Mouse (Mus musculus): ENCODE measurements around the gene Mcm2. TPM values are rescaled to one million over a fixed set of nuclear protein-coding genes. Genes with fewer than 3 reads are reported as not detected.

Gene Mcm2
- polyA plus RNA-seq, 1 experiment from 2014 or later = 146 TPM

- WGBS = 29% methylated on average over 2 of the region's 2 CpGs
- Histone ChIP-seq H3K4me2 (replicated peaks; ENCODE audit: low read depth, low read length) (no peak overlapping the region), H3K27ac (ENCODE audit: low read depth, low read length) (no peak overlapping the region), H3K9me3 (ENCODE audit: control insufficient read depth, low read length) (no peaks in the 10 kb centered on the region), H3K4me3 (ENCODE audit: low read depth, low read length) (no peak overlapping the region), H3K4me1 (replicated peaks; ENCODE audit: control insufficient read depth, insufficient read depth, low read length) (no peaks in the 10 kb centered on the region), H3K36me3 (ENCODE audit: control insufficient read depth, insufficient read depth, low read length) (peaks cover 14% of the 10 kb centered on the region), H3K9ac (ENCODE audit: low read depth, low read length) (no peak overlapping the region), H3K27me3 (ENCODE audit: control insufficient read depth, insufficient read depth, low read length) (no peaks in the 10 kb centered on the region)
- DNase-seq (ENCODE audit: low spot score) (peak; percentile 65), ATAC-seq (ENCODE audit: low FRiP score) (no peak)
Measured at GRCm38 (mm10) chr6:88860914-88861313, 37.7 kb downstream of the Mcm2 start.

DNA sequence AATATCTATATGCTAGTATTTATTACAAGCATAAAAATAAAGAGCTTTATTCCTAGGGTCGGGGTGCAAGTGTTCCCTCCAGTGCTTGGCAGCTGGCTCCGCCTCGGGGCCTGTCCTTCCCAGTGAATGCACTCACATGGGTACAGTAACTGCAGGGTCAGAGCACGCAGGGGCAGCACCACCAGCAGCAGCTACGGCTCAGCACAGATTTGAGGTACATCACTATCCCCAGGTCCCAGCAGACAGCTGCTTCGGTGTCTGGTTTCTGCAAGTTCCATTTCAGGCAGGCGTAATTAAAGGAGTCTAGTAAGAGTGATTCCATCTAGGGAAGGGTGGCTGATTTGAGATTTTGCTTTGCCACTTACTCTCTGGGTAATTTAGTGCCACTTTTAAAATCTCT, 40.2 kb downstream of the Mcm2 start:
- Histone ChIP-seq H3K9ac (ENCODE audit: low read depth, low read length) (no peak overlapping the region), H3K4me3 (ENCODE audit: low read depth, low read length) (no peak overlapping the region), H3K36me3 (ENCODE audit: control insufficient read depth, insufficient read depth, low read length) (peaks cover 12% of the 10 kb centered on the region), H3K4me2 (replicated peaks; ENCODE audit: low read depth, low read length) (no peak overlapping the region), H3K27ac (ENCODE audit: low read depth, low read length) (no peak overlapping the region), H3K4me1 (replicated peaks; ENCODE audit: control insufficient read depth, insufficient read depth, low read length) (no peaks in the 10 kb centered on the region), H3K9me3 (ENCODE audit: control insufficient read depth, low read length) (no peaks in the 10 kb centered on the region), H3K27me3 (ENCODE audit: control insufficient read depth, insufficient read depth, low read length) (no peaks in the 10 kb centered on the region)
- DNase-seq (ENCODE audit: low spot score) (no peak), ATAC-seq (ENCODE audit: low FRiP score) (no peak)
- 77% methylated on average over 7 of the region's 7 CpGs for WGBS

- H3K36me3 ChIP-seq (ENCODE audit: control insufficient read depth, insufficient read depth, low read length) = peaks cover 8% of the 10 kb centered on the region
- WGBS = 87% methylated on average over 6 of the region's 6 CpGs
- H3K9me3 ChIP-seq (ENCODE audit: control insufficient read depth, low read length) = no peaks in the 10 kb centered on the region
- ATAC-seq (ENCODE audit: low FRiP score) (no peak), DNase-seq (ENCODE audit: low spot score) (no peak)
- no peak overlapping the region for H3K4me3 ChIP-seq (ENCODE audit: low read depth, low read length)
- H3K4me2 ChIP-seq (replicated peaks; ENCODE audit: low read depth, low read length) = no peak overlapping the region
- no peak overlapping the region for H3K27ac ChIP-seq (ENCODE audit: low read depth, low read length)
- H3K9ac ChIP-seq (ENCODE audit: low read depth, low read length) = no peak overlapping the region
- H3K4me1 ChIP-seq (replicated peaks; ENCODE audit: control insufficient read depth, insufficient read depth, low read length) = no peaks in the 10 kb centered on the region
- H3K27me3 ChIP-seq (ENCODE audit: control insufficient read depth, insufficient read depth, low read length) = no peaks in the 10 kb centered on the region
Measured at GRCm38 (mm10) chr6:88857830-88858229, 40.8 kb downstream of the Mcm2 start.

DNA sequence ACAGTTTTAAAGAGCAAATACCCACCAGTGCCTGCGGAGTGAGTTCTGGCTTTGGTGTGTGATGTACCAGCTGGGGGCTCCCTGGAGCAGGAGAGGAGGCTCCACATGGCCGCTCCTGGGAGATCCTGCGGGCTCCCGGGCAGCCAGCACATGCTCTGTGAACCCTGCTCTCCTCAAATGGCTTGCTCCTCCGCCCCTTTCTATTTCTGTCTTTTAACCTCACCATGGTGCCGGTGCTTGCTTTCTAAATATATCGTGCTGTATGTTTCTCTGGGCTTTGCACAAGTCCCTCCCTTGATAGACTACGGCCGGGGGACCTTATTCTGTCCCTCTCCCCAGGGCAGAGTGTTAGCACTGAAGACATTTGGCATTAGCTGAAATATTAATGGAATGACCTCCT, 41.3 kb downstream of the Mcm2 start:
- 47% methylated on average over 9 of the region's 9 CpGs for WGBS
- peaks cover 6% of the 10 kb centered on the region; the same call in 1 of the 2 replicates for H3K36me3 ChIP-seq (ENCODE audit: control insufficient read depth, insufficient read depth, low read length)
- H3K27ac ChIP-seq (ENCODE audit: low read depth, low read length) = no peak overlapping the region
- no peaks in the 10 kb centered on the region for H3K27me3 ChIP-seq (ENCODE audit: control insufficient read depth, insufficient read depth, low read length)
- no peak for ATAC-seq (ENCODE audit: low FRiP score)
- no peak for DNase-seq (ENCODE audit: low spot score)
- H3K9me3 ChIP-seq (ENCODE audit: control insufficient read depth, low read length) = no peaks in the 10 kb centered on the region
- no peak overlapping the region for H3K9ac ChIP-seq (ENCODE audit: low read depth, low read length)
- H3K4me3 ChIP-seq (ENCODE audit: low read depth, low read length) = no peak overlapping the region
- no peak overlapping the region for H3K4me2 ChIP-seq (replicated peaks; ENCODE audit: low read depth, low read length)
- no peaks in the 10 kb centered on the region for H3K4me1 ChIP-seq (replicated peaks; ENCODE audit: control insufficient read depth, insufficient read depth, low read length)

DNA sequence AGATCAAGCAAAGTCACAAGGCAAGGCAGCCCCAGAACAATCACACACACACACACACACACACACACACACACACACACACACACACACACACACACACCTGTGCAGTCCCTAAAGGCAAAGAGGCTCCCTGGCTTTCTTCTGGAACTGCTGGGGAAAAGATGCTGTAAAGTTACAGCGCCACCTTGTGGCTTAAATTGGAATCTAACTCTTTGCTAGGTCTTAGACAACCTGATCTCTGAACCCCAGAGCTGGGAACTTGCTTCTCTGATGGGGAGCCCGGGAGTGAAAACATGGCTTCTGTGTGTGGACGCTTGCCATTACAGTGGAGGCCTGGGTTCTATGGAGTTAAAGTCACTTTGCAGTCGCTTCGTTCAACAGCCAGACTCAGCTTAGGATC, 42.9 kb downstream of the Mcm2 start:
- DNase-seq (ENCODE audit: low spot score) (peak; percentile 86), ATAC-seq (ENCODE audit: low FRiP score) (peak; percentile 17; the same call in 1 of the 2 replicates)
- no peaks in the 10 kb centered on the region for H3K27me3 ChIP-seq (ENCODE audit: control insufficient read depth, insufficient read depth, low read length)
- no peaks in the 10 kb centered on the region for H3K36me3 ChIP-seq (ENCODE audit: control insufficient read depth, insufficient read depth, low read length)
- H3K4me2 ChIP-seq (replicated peaks; ENCODE audit: low read depth, low read length) = no peak overlapping the region
- no peak overlapping the region for H3K9ac ChIP-seq (ENCODE audit: low read depth, low read length)
- H3K4me3 ChIP-seq (ENCODE audit: low read depth, low read length) = no peak overlapping the region
- 22% methylated on average over 5 of the region's 5 CpGs for WGBS
- H3K4me1 ChIP-seq (replicated peaks; ENCODE audit: control insufficient read depth, insufficient read depth, low read length) = no peaks in the 10 kb centered on the region
- H3K27ac ChIP-seq (ENCODE audit: low read depth, low read length) = no peak overlapping the region
- no peaks in the 10 kb centered on the region for H3K9me3 ChIP-seq (ENCODE audit: control insufficient read depth, low read length)

DNA sequence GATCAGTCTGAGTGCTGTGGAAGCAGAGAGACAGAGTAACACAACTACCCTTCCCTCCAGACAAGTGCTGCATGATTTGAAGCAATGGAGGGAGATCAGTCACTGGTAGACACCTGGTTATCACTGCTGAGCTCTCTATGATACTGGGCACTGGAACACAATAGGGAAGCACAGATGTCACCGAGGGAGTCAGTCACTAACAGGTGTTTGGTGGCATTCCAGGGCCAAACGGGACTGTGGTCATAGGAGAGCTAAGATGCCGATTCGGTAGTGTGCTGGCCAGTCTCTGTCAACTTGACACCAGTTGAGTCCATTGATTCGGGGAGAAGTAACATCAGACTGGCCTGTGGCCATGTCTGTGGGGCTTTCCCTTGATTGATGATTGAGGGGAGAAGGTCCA, 44.1 kb downstream of the Mcm2 start:
- Histone ChIP-seq H3K4me2 (replicated peaks; ENCODE audit: low read depth, low read length) (no peak overlapping the region), H3K4me3 (ENCODE audit: low read depth, low read length) (no peak overlapping the region), H3K9me3 (ENCODE audit: control insufficient read depth, low read length) (no peaks in the 10 kb centered on the region), H3K27ac (ENCODE audit: low read depth, low read length) (no peak overlapping the region), H3K27me3 (ENCODE audit: control insufficient read depth, insufficient read depth, low read length) (no peaks in the 10 kb centered on the region), H3K9ac (ENCODE audit: low read depth, low read length) (no peak overlapping the region), H3K4me1 (replicated peaks; ENCODE audit: control insufficient read depth, insufficient read depth, low read length) (no peaks in the 10 kb centered on the region), H3K36me3 (ENCODE audit: control insufficient read depth, insufficient read depth, low read length) (no peaks in the 10 kb centered on the region)
- WGBS = 87% methylated on average over 5 of the region's 5 CpGs
- ATAC-seq (ENCODE audit: low FRiP score) (no peak), DNase-seq (ENCODE audit: low spot score) (no peak)

GRCm38 (mm10) chr6:88850034-88850433, 48.5 kb downstream of the Mcm2 start:
- H3K4me2 ChIP-seq (replicated peaks; ENCODE audit: low read depth, low read length) = no peak overlapping the region

GRCm38 (mm10) chr6:88849270-88849669, 49.3 kb downstream of the Mcm2 start:
- ATAC-seq (ENCODE audit: low FRiP score) = peak; percentile 40; the same call in 1 of the 2 replicates
- WGBS = 45% methylated on average over 4 of the region's 4 CpGs
- no peak overlapping the region for H3K4me3 ChIP-seq (ENCODE audit: low read depth, low read length)

More at GRCm38 (mm10) chr6:88850034-88850433, 48.5 kb downstream of the Mcm2 start:
- Histone ChIP-seq H3K4me3 (ENCODE audit: low read depth, low read length) (no peak overlapping the region), H3K4me1 (replicated peaks; ENCODE audit: control insufficient read depth, insufficient read depth, low read length) (no peaks in the 10 kb centered on the region), H3K27ac (ENCODE audit: low read depth, low read length) (no peak overlapping the region), H3K36me3 (ENCODE audit: control insufficient read depth, insufficient read depth, low read length) (no peaks in the 10 kb centered on the region), H3K9me3 (ENCODE audit: control insufficient read depth, low read length) (no peaks in the 10 kb centered on the region), H3K27me3 (ENCODE audit: control insufficient read depth, insufficient read depth, low read length) (no peaks in the 10 kb centered on the region), H3K9ac (ENCODE audit: low read depth, low read length) (no peak overlapping the region)
- no peak for ATAC-seq (ENCODE audit: low FRiP score)
- DNase-seq (ENCODE audit: low spot score) = no peak
- whole genome bisulfite sequencing = 92% methylated on average over 7 of the region's 7 CpGs

GRCm38 (mm10) chr6:88847571-88847970, 51.0 kb downstream of the Mcm2 start:
- ATAC-seq (ENCODE audit: low FRiP score) = no peak
- Histone ChIP-seq H3K4me3 (ENCODE audit: low read depth, low read length) (no peak overlapping the region), H3K4me2 (replicated peaks; ENCODE audit: low read depth, low read length) (no peak overlapping the region), H3K36me3 (ENCODE audit: control insufficient read depth, insufficient read depth, low read length) (no peaks in the 10 kb centered on the region), H3K9ac (ENCODE audit: low read depth, low read length) (no peak overlapping the region), H3K4me1 (replicated peaks; ENCODE audit: control insufficient read depth, insufficient read depth, low read length) (peaks cover 4% of the 10 kb centered on the region; the same call in 1 of the 2 replicates), H3K9me3 (ENCODE audit: control insufficient read depth, low read length) (no peaks in the 10 kb centered on the region), H3K27ac (ENCODE audit: low read depth, low read length) (no peak overlapping the region), H3K27me3 (ENCODE audit: control insufficient read depth, insufficient read depth, low read length) (no peaks in the 10 kb centered on the region)
- DNase-seq (ENCODE audit: low spot score) = no peak
- 57% methylated on average over 2 of the region's 2 CpGs for WGBS

More at GRCm38 (mm10) chr6:88849270-88849669, 49.3 kb downstream of the Mcm2 start:
- Histone ChIP-seq H3K27ac (ENCODE audit: low read depth, low read length) (no peak overlapping the region), H3K36me3 (ENCODE audit: control insufficient read depth, insufficient read depth, low read length) (no peaks in the 10 kb centered on the region), H3K4me2 (replicated peaks; ENCODE audit: low read depth, low read length) (no peak overlapping the region), H3K27me3 (ENCODE audit: control insufficient read depth, insufficient read depth, low read length) (no peaks in the 10 kb centered on the region), H3K4me1 (replicated peaks; ENCODE audit: control insufficient read depth, insufficient read depth, low read length) (no peaks in the 10 kb centered on the region), H3K9me3 (ENCODE audit: control insufficient read depth, low read length) (no peaks in the 10 kb centered on the region), H3K9ac (ENCODE audit: low read depth, low read length) (no peak overlapping the region)
- peak; percentile 46 for DNase-seq (ENCODE audit: low spot score)
